Mouse (Mus musculus) C2C12 (cell line): ENCODE results near the gene Tbc1d23.

Experiments
- CEBPB ChIP-seq: IDR thresholded peaks from one replicate; pipeline ENCODE4 v1.6.1; 2011; ENCODE audit warnings: low read depth, mild to moderate bottlenecking, control low read depth, moderate library complexity
- CTCF ChIP-seq: IDR thresholded peaks from one replicate; pipeline ENCODE4 v1.5.1; 2011; ENCODE audit not compliant: control insufficient read depth, insufficient read depth, insufficient read length
- MYOD1 ChIP-seq: IDR thresholded peaks from one replicate; pipeline ENCODE4 v1.6.1; 2011; ENCODE audit warnings: low read depth; ENCODE audit not compliant: control insufficient read depth, insufficient read length
- MYOG ChIP-seq: IDR thresholded peaks from one replicate; pipeline ENCODE4 v1.6.1; 2011; ENCODE audit not compliant: control insufficient read depth, insufficient read length; ENCODE audit errors: extremely low read depth
- USF1 ChIP-seq: IDR thresholded peaks from one replicate; pipeline ENCODE4 v1.6.1; 2011; ENCODE audit warnings: low read depth, mild to moderate bottlenecking, control low read depth, moderate library complexity

DNA sequence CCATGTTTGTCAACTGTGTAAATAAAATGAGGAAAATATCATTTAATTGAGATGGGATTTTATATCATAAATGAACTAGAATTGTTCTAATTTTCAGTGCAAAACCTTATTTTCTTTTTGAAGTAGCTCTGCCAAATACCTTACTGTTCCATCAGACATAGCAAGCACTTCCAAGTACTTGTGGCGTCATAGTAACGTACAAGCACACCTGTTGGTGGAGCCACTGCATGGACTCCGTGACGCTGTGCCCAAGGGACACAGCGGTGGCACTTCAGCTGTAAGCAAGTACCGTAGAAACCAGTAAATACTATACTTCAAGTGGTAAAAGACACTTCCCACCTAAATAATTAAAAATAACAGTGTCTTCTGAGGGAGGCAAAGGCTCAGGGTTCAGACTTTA lies 10.9 kb downstream of the Tbc1d23 start:
- TF ChIP-seq CTCF: no peak
- TF ChIP-seq USF1: no peak
- TF ChIP-seq CEBPB: no peak
- no peak for TF ChIP-seq MYOD1
- TF ChIP-seq MYOG: no peak
